Mouse (Mus musculus): Measurements from ENCODE around the gene Rhpn2. TPM values are rescaled to one million over a fixed set of nuclear protein-coding genes. Genes with fewer than 3 reads are reported as not detected.
"Not testable (repeated sequence)": the region's sequence is repeated elsewhere in the genome, so short reads cannot be mapped to it uniquely, and the experiment has no call there.

Gene Rhpn2
- polyA plus RNA-seq, 1 experiment: 2.0 TPM

DNA sequence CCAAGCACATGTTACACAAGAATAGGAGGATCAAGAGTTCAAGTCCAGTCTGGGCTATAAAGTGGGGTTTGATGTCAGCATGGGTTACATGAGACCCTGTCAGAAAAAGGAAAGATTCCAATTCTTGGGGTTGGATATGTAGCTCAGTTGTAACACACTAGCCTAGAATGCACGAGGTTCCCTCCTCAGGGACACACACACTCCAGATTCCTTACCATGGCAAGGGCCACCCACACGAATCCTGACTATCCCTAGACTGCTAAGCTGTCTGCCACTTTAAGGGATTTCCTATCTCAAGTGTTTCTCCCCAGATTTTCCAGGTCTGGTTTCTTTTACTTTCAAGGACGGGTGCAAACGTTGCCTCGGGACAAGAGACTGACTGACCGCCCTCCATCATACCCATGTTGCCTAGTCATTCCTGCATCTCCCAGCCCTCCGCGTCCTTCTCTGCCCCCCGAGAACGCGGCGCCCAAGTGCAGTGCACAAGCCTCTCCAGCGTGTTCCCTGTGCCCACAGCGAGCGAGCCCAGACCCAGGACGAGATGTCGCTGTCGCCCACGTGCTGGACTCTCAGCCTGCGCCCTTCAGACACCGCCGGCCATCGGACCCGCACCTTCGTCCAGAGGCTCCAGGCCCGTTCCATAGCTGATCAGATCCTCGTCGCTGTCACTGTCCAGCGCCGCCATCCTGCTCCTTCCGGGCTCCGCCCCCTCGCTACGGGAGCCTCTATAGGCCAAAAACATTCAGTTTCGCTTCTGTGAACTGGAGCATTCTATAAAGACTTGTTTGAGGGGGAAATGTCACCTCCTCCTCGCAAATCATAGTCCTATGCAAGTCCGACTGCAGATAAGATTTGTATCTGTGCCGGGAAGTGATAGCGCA is 16.0 kb upstream of the Rhpn2 start, which contains the start of gene Gpatch1:
TSS of gene Gpatch1 (minus strand) at position 712 of the 881 bp plus-strand sequence.
- TF ChIP-seq CTCF (IDR thresholded peaks at IDR 0.05; ENCODE audit: control insufficient read depth, insufficient read depth, low read length) (no peak), POLR2A (IDR thresholded peaks at IDR 0.05; ENCODE audit: borderline replicate concordance, control insufficient read depth, low read depth, low read length) (peak; percentile 65; the same call in 1 of the 2 replicates)
- peaks cover 2% of the 10 kb centered on the region for H3K4me1 ChIP-seq (ENCODE audit: control insufficient read depth, insufficient read depth, low read length)
- 1% methylated on average over 39 of the region's 39 CpGs for WGBS
- peak within 1 kb of the TSS; percentile 100 for H3K4me3 ChIP-seq (replicated peaks; ENCODE audit: control insufficient read depth, low read depth, low read length)
- H3K27ac ChIP-seq (ENCODE audit: control insufficient read depth, insufficient read depth, low read depth, low read length, poor library complexity): peak within 1 kb of the TSS; percentile 39; the same call in 1 of the 2 replicates

DNA sequence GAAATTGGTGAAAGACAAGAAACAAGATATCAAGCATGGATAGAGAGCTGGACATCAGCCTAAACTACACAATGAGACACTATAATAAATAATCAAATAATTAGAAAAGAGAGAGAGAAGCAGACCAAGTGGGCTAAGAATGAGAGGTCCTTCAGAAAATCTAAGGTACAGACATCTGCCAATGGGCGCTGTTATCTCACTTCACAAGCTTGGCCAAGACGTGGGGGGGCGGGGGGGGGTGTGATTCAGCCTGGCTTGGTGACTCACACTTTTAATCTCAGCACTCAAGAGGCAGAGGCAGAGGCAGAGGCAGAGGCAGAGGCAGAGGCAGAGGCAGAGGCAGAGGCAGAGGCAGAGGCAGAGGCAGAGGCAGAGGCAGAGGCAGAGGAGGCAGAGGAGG is 14.7 kb upstream of the Rhpn2 start:
- H3K4me1 ChIP-seq (ENCODE audit: control insufficient read depth, insufficient read depth, low read length); H3K27ac ChIP-seq (ENCODE audit: control insufficient read depth, insufficient read depth, low read depth, low read length, poor library complexity); H3K4me3 ChIP-seq (replicated peaks; ENCODE audit: control insufficient read depth, low read depth, low read length): not testable (repeated sequence)
- 37% methylated on average over 3 of the region's 3 CpGs for WGBS

DNA sequence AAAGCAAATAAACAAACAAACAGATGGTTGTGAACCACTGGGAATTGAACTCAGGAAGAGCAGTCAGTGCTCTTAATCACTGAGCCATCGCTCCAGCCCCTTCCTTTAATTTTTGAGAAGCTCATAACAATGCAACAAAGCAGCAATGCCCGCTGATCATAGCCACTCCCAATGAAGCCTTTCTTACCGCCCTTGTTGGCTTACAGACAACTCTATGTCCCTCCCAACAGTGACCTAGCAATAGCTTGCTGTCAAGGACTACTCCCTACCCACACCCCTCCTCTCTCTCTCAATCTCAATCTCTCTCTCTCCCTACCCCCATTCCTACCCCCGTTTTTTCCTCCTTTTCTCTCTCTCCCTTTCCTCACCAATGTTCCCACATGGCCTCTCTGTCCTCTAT is 14.2 kb upstream of the Rhpn2 start:
- TF ChIP-seq CTCF (IDR thresholded peaks at IDR 0.05; ENCODE audit: control insufficient read depth, insufficient read depth, low read length) (no peak), POLR2A (IDR thresholded peaks at IDR 0.05; ENCODE audit: borderline replicate concordance, control insufficient read depth, low read depth, low read length) (no peak)
- H3K4me3 ChIP-seq (replicated peaks; ENCODE audit: control insufficient read depth, low read depth, low read length): no peak overlapping the region
- H3K27ac ChIP-seq (ENCODE audit: control insufficient read depth, insufficient read depth, low read depth, low read length, poor library complexity): no peak overlapping the region
- whole genome bisulfite sequencing: 60% methylated on average over 4 of the region's 4 CpGs
- H3K4me1 ChIP-seq (ENCODE audit: control insufficient read depth, insufficient read depth, low read length): peaks cover 2% of the 10 kb centered on the region

DNA sequence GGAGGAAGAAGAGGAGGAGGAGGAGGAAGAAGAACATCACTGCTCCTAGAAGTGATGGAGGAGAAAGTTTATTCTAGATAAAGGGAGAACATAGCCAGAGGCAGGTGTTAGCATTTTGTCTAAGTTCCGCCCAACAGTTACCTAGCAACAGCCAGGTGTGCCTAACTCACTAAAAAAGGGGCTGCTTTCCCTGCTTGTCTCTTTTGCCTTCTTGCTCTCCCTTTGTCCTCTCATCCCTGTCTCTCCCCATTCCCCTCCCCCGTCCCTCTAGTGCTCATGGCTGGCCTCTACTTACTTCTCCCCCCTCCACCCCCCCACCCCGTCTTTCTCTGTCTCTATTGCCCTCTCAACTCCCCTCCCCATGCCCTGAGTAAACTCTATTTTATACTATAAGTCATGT is 11.8 kb upstream of the Rhpn2 start:
- H3K4me1 ChIP-seq (ENCODE audit: control insufficient read depth, insufficient read depth, low read length): peaks cover 2% of the 10 kb centered on the region
- TF ChIP-seq POLR2A (IDR thresholded peaks at IDR 0.05; ENCODE audit: borderline replicate concordance, control insufficient read depth, low read depth, low read length) (no peak), CTCF (IDR thresholded peaks at IDR 0.05; ENCODE audit: control insufficient read depth, insufficient read depth, low read length) (no peak)
- 66% methylated on average over 3 of the region's 3 CpGs for WGBS
- no peak overlapping the region for H3K4me3 ChIP-seq (replicated peaks; ENCODE audit: control insufficient read depth, low read depth, low read length)
- H3K27ac ChIP-seq (ENCODE audit: control insufficient read depth, insufficient read depth, low read depth, low read length, poor library complexity): no peak overlapping the region

DNA sequence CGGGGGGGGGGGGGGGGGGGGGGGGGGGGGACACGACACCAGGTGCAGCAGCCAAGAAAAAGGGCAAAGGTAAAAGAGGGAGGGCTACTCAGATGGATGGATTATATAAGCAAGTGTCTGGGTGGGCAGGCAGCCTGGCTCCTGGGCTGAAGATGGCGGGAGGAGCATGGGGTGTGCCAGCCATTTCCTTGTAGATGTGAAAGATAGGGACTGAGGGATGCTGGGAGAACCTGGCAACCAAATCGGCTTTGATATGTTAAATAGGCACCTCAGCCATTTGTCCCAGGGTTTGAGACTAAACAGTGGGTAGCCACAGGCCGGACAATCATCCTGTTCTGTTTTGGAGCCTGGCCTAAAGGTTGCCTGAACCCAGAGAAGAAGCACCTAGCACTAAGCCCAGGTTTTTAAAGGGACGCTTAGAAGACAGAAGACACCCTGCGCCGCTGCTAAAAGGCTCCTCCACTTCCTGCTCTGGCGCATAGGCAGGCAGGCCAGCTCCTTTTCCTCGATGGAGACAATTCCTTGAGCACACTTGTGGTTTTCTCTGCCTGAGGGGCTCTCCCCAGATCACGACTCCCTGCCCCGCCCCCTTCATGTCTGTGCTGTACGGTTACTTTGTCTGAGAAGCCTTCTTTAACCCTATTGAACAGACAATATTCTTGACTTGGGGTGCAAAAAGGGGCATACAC is 11.1 kb upstream of the Rhpn2 start:
- Histone ChIP-seq H3K4me1 (ENCODE audit: control insufficient read depth, insufficient read depth, low read length) (no peaks in the 10 kb centered on the region), H3K4me3 (replicated peaks; ENCODE audit: control insufficient read depth, low read depth, low read length) (no peak overlapping the region), H3K27ac (ENCODE audit: control insufficient read depth, insufficient read depth, low read depth, low read length, poor library complexity) (no peak overlapping the region)
- 9% methylated on average over 11 of the region's 13 CpGs for WGBS
- TF ChIP-seq POLR2A (IDR thresholded peaks at IDR 0.05; ENCODE audit: borderline replicate concordance, control insufficient read depth, low read depth, low read length) (no peak), CTCF (IDR thresholded peaks at IDR 0.05; ENCODE audit: control insufficient read depth, insufficient read depth, low read length) (no peak)

DNA sequence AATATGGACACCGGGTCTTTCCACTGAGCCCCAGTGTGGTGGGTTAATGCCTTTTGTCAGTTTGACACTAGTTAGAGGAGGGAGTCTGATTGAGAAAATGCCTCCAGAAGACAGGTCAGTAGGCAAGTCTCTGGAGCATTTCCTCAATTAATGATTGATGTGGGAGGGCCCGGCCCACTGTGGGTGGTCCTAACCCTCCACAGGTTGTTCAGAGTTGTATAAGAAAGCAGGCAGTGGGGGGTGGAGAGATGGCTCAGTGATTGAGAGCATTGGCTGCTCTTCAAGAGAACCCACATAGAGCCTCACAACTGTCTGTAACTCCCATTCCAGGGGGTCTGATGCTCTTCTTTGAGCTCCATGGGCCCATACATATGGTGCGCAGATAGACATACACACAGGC is 2.4 kb upstream of the Rhpn2 start:
- Histone ChIP-seq H3K4me3 (replicated peaks; ENCODE audit: control insufficient read depth, low read depth, low read length) (no peak overlapping the region), H3K4me1 (ENCODE audit: control insufficient read depth, insufficient read depth, low read length) (peaks cover 3% of the 10 kb centered on the region), H3K27ac (ENCODE audit: control insufficient read depth, insufficient read depth, low read depth, low read length, poor library complexity) (no peak overlapping the region)
- WGBS: 59% methylated on average over 3 of the region's 3 CpGs
- TF ChIP-seq POLR2A (IDR thresholded peaks at IDR 0.05; ENCODE audit: borderline replicate concordance, control insufficient read depth, low read depth, low read length) (no peak), CTCF (IDR thresholded peaks at IDR 0.05; ENCODE audit: control insufficient read depth, insufficient read depth, low read length) (no peak)

DNA sequence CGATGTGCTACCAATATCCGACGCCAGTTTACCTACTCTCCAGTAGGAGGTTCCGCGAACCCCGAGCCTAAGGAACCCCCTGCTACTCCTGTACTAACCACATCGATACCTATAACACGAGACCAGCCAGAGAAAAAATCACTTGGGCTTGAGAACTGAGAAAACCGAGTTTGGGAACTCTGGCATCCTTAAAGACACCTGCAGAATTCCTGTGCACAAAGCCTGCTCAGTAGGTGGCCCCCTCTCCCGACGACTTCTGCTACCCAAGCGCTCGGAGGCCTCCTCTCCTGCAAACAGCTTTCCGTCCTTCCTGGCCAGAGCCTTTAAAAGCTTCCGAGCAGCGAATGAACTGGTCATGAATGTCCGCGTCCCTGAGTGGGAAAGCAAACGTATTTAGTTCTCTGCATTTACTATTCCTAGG is 729 bp upstream of the Rhpn2 start:
- Histone ChIP-seq H3K4me1 (ENCODE audit: control insufficient read depth, insufficient read depth, low read length) (peaks cover 3% of the 10 kb centered on the region), H3K27ac (ENCODE audit: control insufficient read depth, insufficient read depth, low read depth, low read length, poor library complexity) (no peak overlapping the region), H3K4me3 (replicated peaks; ENCODE audit: control insufficient read depth, low read depth, low read length) (peak overlapping the region; percentile 46)
- TF ChIP-seq POLR2A (IDR thresholded peaks at IDR 0.05; ENCODE audit: borderline replicate concordance, control insufficient read depth, low read depth, low read length): no peak
- no peak for TF ChIP-seq CTCF (IDR thresholded peaks at IDR 0.05; ENCODE audit: control insufficient read depth, insufficient read depth, low read length)
- WGBS: under 1% methylated on average over 19 of the region's 19 CpGs

All from bone marrow, adult 2 months (tissue).